Mouse (Mus musculus) spleen, adult 2 months (tissue): ENCODE results near the gene Cutal. TPM values are rescaled to one million over a fixed set of nuclear protein-coding genes. Genes with fewer than 3 reads are reported as not detected.

Experiments used
- DNase-seq, 2 experiments: peaks; one replicate each; pipeline versions ENCODE4 v3.0.0 to v3.0.0-alpha.2; 2012 to 2021; ENCODE audit warnings: low spot score in 2 of 2, low read depth in 1 of 2
- H3K27ac ChIP-seq: fragments of 200-500 bp; 2 replicates; pipeline ENCODE4 v1.5.1; 2012; ENCODE audit warnings: low read length, inconsistent platforms; ENCODE audit not compliant: insufficient read depth
- H3K27me3 ChIP-seq: fragments of 200-500 bp; 2 replicates; pipeline ENCODE4 v1.6.1; 2012; ENCODE audit warnings: mild to moderate bottlenecking, moderate library complexity, low read length, inconsistent platforms; ENCODE audit not compliant: control insufficient read depth, insufficient read depth
- H3K36me3 ChIP-seq: fragments of 200-500 bp; 2 replicates; pipeline ENCODE4 v1.6.1; 2012; ENCODE audit warnings: mild to moderate bottlenecking, low read length, inconsistent platforms; ENCODE audit not compliant: control insufficient read depth, insufficient read depth
- H3K4me1 ChIP-seq: fragments of 200-500 bp; 2 replicates; pipeline ENCODE4 v1.6.1; 2011; ENCODE audit warnings: inconsistent platforms; ENCODE audit not compliant: control insufficient read depth, insufficient read depth, insufficient read length
- H3K4me3 ChIP-seq: fragments of 200-500 bp; 2 replicates; pipeline ENCODE4 v1.5.1; 2011; ENCODE audit warnings: mild to moderate bottlenecking, inconsistent platforms; ENCODE audit not compliant: insufficient read depth, insufficient read length; ENCODE audit errors: extremely low read depth
- CTCF ChIP-seq: fragments of 200-500 bp; IDR thresholded peaks from 2 replicates; pipeline ENCODE4 v1.5.1; 2011; ENCODE audit warnings: mild to moderate bottlenecking, inconsistent platforms; ENCODE audit not compliant: insufficient read depth, insufficient read length, insufficient replicate concordance; ENCODE audit errors: extremely low read depth
- POLR2A ChIP-seq: fragments of 200-500 bp; IDR thresholded peaks from 2 replicates; pipeline ENCODE4 v1.6.1; 2011; ENCODE audit warnings: low read depth, low read length, inconsistent platforms
- WGBS: fragments of 180-500 bp; shearing (Covaris S2); methylation state at CpG from one replicate; pipeline ENCODE4 v1.1.7; 2018; 5-methylcytosine and 5-hydroxymethylcytosine counted together
- polyA plus RNA-seq: library from polyadenylated mRNA; depleted of rRNA; stranded (reverse); fragments of >200 nt; gene quantifications from 2 replicates; pipeline ENCODE4 v1.2.3, GENCODE M21; 2012; rRNA removed

Cutal gene
- polyA plus RNA-seq, 1 experiment = not detected

GRCm38 (mm10) chr2:34940246-34940645 lies 66.0 kb downstream of the Cutal start:
- 91% methylated on average over 5 of the region's 5 CpGs for WGBS
- Histone ChIP-seq H3K27me3 (no peaks in the 10 kb centered on the region), H3K27ac (no peak overlapping the region), H3K4me3 (no peak overlapping the region), H3K36me3 (0 out of 2 replicates have a peak, but pooled peaks cover 1% of the 10 kb centered on the region), H3K4me1 (peaks cover 43% of the 10 kb centered on the region; the same call in 1 of the 2 replicates)
- no peak for DNase-seq
- TF ChIP-seq POLR2A (no peak), CTCF (no peak)

- peak; percentile 49 to 55 for DNase-seq
- Histone ChIP-seq H3K4me1 (peaks cover 46% of the 10 kb centered on the region; the same call in 1 of the 2 replicates), H3K27me3 (no peaks in the 10 kb centered on the region), H3K36me3 (0 out of 2 replicates have a peak, but pooled peaks cover 3% of the 10 kb centered on the region), H3K4me3 (no peak overlapping the region), H3K27ac (no peak overlapping the region)
- TF ChIP-seq POLR2A (no peak), CTCF (no peak)
- 55% methylated on average over 11 of the region's 11 CpGs for WGBS
Observed at GRCm38 (mm10) chr2:34941061-34941675, 67.0 kb downstream of the Cutal start.

Other genes starting within 250 kb of the Cutal start
- gene Gapvd1, start 119.2 kb upstream of the Cutal start, polyA plus RNA-seq = 13.1 and 15.3 TPM in 2 replicates
- 432 and 723 TPM in 2 replicates for gene Hspa5, start 102.4 kb upstream of the Cutal start, polyA plus RNA-seq
- gene Rabepk, start 74.5 kb upstream of the Cutal start, polyA plus RNA-seq = 16.7 and 22.7 TPM in 2 replicates
- gene Fbxw2, start 48.1 kb upstream of the Cutal start, polyA plus RNA-seq = 29.2 and 29.8 TPM in 2 replicates
- not detected in 2 replicates for gene Gm34653, start 41.4 kb upstream of the Cutal start, polyA plus RNA-seq
- gene Psmd5, start 572 bp downstream of the Cutal start, polyA plus RNA-seq = 5.8 and 6.9 TPM in 2 replicates
- gene Phf19, start 39.6 kb downstream of the Cutal start, polyA plus RNA-seq = 3.7 and 4.7 TPM in 2 replicates
- 64.4 and 72.8 TPM in 2 replicates for gene Traf1, start 87.4 kb downstream of the Cutal start, polyA plus RNA-seq
- not detected in 2 replicates for gene Hc, start 187.0 kb downstream of the Cutal start, polyA plus RNA-seq
- gene AI182371, start 227.1 kb downstream of the Cutal start, polyA plus RNA-seq = 0.25 and 0.40 TPM in 2 replicates
- 19.7 and 21.6 TPM in 2 replicates for gene Cntrl, start 235.1 kb downstream of the Cutal start, polyA plus RNA-seq